Mouse (Mus musculus) T-cell, adult 2 months (primary cell): ENCODE measurements around the gene Slc39a5.
A peak's percentile ranks its signal among the peaks of the same experiment; 100 is the strongest.

Experiments
- DNase-seq: peaks from one replicate; pipeline ENCODE4 v3.0.0; 2022; ENCODE audit warnings: low spot score

The Slc39a5 gene

GRCm38 (mm10) chr10:128409692-128410559 lies 8.9 kb upstream of the Slc39a5 start:
- peak; percentile 98 for DNase-seq

- DNase-seq, result no peak
Measured at GRCm38 (mm10) chr10:128408591-128409535, 7.8 kb upstream of the Slc39a5 start.

GRCm38 (mm10) chr10:128403931-128404330 lies 2.9 kb upstream of the Slc39a5 start:
- DNase-seq, result no peak

GRCm38 (mm10) chr10:128401638-128402037 lies 609 bp upstream of the Slc39a5 start:
- no peak for DNase-seq

GRCm38 (mm10) chr10:128400338-128400737 lies 691 bp downstream of the Slc39a5 start:
- no peak for DNase-seq

GRCm38 (mm10) chr10:128397466-128397865 lies 3.6 kb downstream of the Slc39a5 start:
- no peak for DNase-seq

- no peak for DNase-seq
Measured at GRCm38 (mm10) chr10:128396716-128397264, 4.2 kb downstream of the Slc39a5 start.

GRCm38 (mm10) chr10:128396017-128396673 lies 4.9 kb downstream of the Slc39a5 start:
- DNase-seq, result no peak

GRCm38 (mm10) chr10:128391850-128392249 lies 9.2 kb downstream of the Slc39a5 start:
- no peak for DNase-seq

- DNase-seq, result no peak
Measured at GRCm38 (mm10) chr10:128390366-128390765, 10.7 kb downstream of the Slc39a5 start.

GRCm38 (mm10) chr10:128389570-128389969 lies 11.5 kb downstream of the Slc39a5 start:
- DNase-seq, result no peak

- DNase-seq, result no peak
Measured at GRCm38 (mm10) chr10:128388941-128389340, 12.1 kb downstream of the Slc39a5 start.

- DNase-seq, result no peak
Measured at GRCm38 (mm10) chr10:128385902-128386301, 15.1 kb downstream of the Slc39a5 start.

GRCm38 (mm10) chr10:128382482-128382881 lies 18.5 kb downstream of the Slc39a5 start:
- DNase-seq, result no peak

- DNase-seq, result peak; percentile 28
Measured at GRCm38 (mm10) chr10:128380565-128380964, 20.5 kb downstream of the Slc39a5 start.

GRCm38 (mm10) chr10:128379260-128379659 lies 21.8 kb downstream of the Slc39a5 start:
- no peak for DNase-seq

- no peak for DNase-seq
Measured at GRCm38 (mm10) chr10:128378462-128378861, 22.6 kb downstream of the Slc39a5 start.

- no peak for DNase-seq
Measured at GRCm38 (mm10) chr10:128377940-128378448, 23.0 kb downstream of the Slc39a5 start.

- DNase-seq, result peak; percentile 38
Measured at GRCm38 (mm10) chr10:128377222-128377939, 23.6 kb downstream of the Slc39a5 start.

- DNase-seq, result peak; percentile 79
Measured at GRCm38 (mm10) chr10:128376455-128377211, 24.4 kb downstream of the Slc39a5 start, which contains the start of gene Ankrd52. Gene Ankrd52 (plus strand): TSS chr10:128377115.
